Mouse (Mus musculus) liver, adult 2 months (tissue): ENCODE results near the gene Parvb. TPM values are rescaled to one million over a fixed set of nuclear protein-coding genes. Genes with fewer than 3 reads are reported as not detected.

Experiments
- DNase-seq: peaks from one replicate; pipeline ENCODE4 v3.0.0-alpha.2; 2011; ENCODE audit warnings: low read depth, low spot score; ENCODE audit errors: extremely low read depth
- H3K27ac ChIP-seq: fragments of 200-500 bp; replicated peaks from 2 replicates; pipeline ENCODE4 v1.5.1; 2012; ENCODE audit warnings: low read depth, mild to moderate bottlenecking, control low read depth, inconsistent platforms, low read length; ENCODE audit not compliant: insufficient read depth
- H3K27me3 ChIP-seq: fragments of 200-500 bp; 2 replicates; pipeline ENCODE4 v1.6.1; 2012; ENCODE audit warnings: mild to moderate bottlenecking, moderate library complexity, low read length, inconsistent platforms; ENCODE audit not compliant: control insufficient read depth, insufficient read depth
- H3K36me3 ChIP-seq: fragments of 200-500 bp; 2 replicates; pipeline ENCODE4 v1.6.1; 2012; ENCODE audit warnings: low read length, inconsistent platforms; ENCODE audit not compliant: control insufficient read depth, insufficient read depth
- H3K4me1 ChIP-seq: fragments of 200-500 bp; 2 replicates; pipeline ENCODE4 v1.6.1; 2011; ENCODE audit warnings: low read length; ENCODE audit not compliant: control insufficient read depth, insufficient read depth
- H3K4me3 ChIP-seq: fragments of 200-500 bp; 2 replicates; pipeline ENCODE4 v1.5.1; 2011; ENCODE audit warnings: low read depth, mild to moderate bottlenecking, control low read depth, low read length, moderate library complexity; ENCODE audit not compliant: insufficient read depth
- H3K79me2 ChIP-seq: fragments of 200-500 bp; 2 replicates; pipeline ENCODE4 v1.6.1; 2012; ENCODE audit warnings: inconsistent platforms, mild to moderate bottlenecking, low read length, moderate library complexity; ENCODE audit not compliant: control insufficient read depth, insufficient read depth
- H3K9ac ChIP-seq: fragments of 200-500 bp; 2 replicates; pipeline ENCODE4 v1.6.1; 2012; ENCODE audit warnings: low read depth, mild to moderate bottlenecking, control low read depth, inconsistent platforms, low read length
- CTCF ChIP-seq: fragments of 200-500 bp; IDR thresholded peaks from 2 replicates; pipeline ENCODE4 v1.5.1; 2011; ENCODE audit warnings: low read depth, low read length, control low read depth
- POLR2A ChIP-seq: fragments of 200-500 bp; IDR thresholded peaks from 2 replicates; pipeline ENCODE4 v1.6.1; 2011; ENCODE audit warnings: low read length, control low read depth; ENCODE audit not compliant: insufficient read depth; ENCODE audit errors: extremely low read depth
- WGBS: fragments of 180-500 bp; shearing (Covaris S2); methylation state at CpG from one replicate; pipeline ENCODE4 v1.1.7; 2018; 5-methylcytosine and 5-hydroxymethylcytosine counted together
- polyA plus RNA-seq: library from polyadenylated mRNA; depleted of rRNA; stranded (reverse); fragments of >200 nt; gene quantifications from 2 replicates; pipeline ENCODE4 v1.2.3, GENCODE M21; 2012
- total RNA-seq: library from RNA; depleted of rRNA; stranded (reverse); fragments of >200 nt; gene quantifications from 2 replicates; pipeline ENCODE4 v1.2.3, GENCODE M21; 2014

The Parvb gene
- total and polyA plus RNA-seq, 2 experiments: 0.55 to 2.0 TPM

DNA sequence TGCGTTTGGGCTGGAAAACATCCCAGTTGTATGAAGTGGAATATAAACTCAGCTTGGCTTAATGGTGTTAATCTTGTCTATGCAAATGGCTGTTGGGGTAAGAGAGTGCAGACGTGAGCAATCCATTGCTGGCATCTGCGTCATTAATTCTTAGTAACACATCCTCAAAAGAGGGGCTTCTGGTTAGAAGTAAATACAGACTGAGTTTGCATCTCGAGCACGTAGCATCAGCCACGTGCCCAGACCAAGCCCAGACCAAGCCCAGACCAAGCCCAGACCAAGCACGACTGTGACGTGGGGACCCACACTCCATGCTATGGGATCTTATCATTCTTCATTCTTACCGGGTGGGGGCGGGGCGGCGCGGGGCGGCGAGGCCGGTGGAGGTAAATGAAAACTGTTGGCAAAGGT lies 7.2 kb downstream of the Parvb start:
- Histone ChIP-seq H3K4me3 (no peak overlapping the region), H3K9ac (no peak overlapping the region), H3K79me2 (no peaks in the 10 kb centered on the region), H3K4me1 (peaks cover 3% of the 10 kb centered on the region; the same call in 1 of the 2 replicates), H3K27me3 (no peaks in the 10 kb centered on the region), H3K27ac (no peak overlapping the region), H3K36me3 (no peaks in the 10 kb centered on the region)
- DNase-seq: no peak
- WGBS: 34% methylated on average over 16 of the region's 16 CpGs
- TF ChIP-seq POLR2A: no peak
- no peak for TF ChIP-seq CTCF

DNA sequence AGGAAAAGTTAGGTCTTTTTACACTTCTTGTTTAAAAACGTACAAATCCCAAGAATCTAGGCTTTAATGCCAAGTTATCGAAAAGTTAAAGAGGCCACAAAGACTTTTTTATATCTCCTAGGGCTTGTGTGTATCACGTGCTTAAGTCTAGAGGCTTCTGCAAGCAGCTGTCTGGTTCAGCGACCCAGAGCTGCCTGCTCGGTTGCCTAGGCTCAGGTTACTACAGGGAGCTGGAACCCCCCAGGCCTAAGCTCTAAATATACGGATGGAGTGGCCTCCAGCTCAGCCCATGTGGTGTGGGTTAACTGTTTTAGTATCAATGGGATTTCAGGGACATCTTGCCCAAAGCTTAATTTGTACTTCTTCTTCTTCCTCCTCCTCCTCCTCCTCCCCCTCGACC lies 9.7 kb downstream of the Parvb start:
- DNase-seq: no peak
- Histone ChIP-seq H3K4me1 (peaks cover 4% of the 10 kb centered on the region; the same call in 1 of the 2 replicates), H3K9ac (no peak overlapping the region), H3K27me3 (no peaks in the 10 kb centered on the region), H3K36me3 (no peaks in the 10 kb centered on the region), H3K79me2 (0 out of 2 replicates have a peak, but pooled peaks cover under 1% of the 10 kb centered on the region), H3K4me3 (no peak overlapping the region), H3K27ac (no peak overlapping the region)
- no peak for TF ChIP-seq CTCF
- no peak for TF ChIP-seq POLR2A
- WGBS: 73% methylated on average over 7 of the region's 7 CpGs

GRCm38 (mm10) chr15:84245104-84245503 lies 13.3 kb downstream of the Parvb start:
- Histone ChIP-seq H3K36me3 (no peaks in the 10 kb centered on the region), H3K9ac (no peak overlapping the region), H3K4me3 (no peak overlapping the region), H3K79me2 (0 out of 2 replicates have a peak, but pooled peaks cover 2% of the 10 kb centered on the region), H3K27ac (no peak overlapping the region), H3K27me3 (no peaks in the 10 kb centered on the region), H3K4me1 (peaks cover 4% of the 10 kb centered on the region; the same call in 1 of the 2 replicates)
- no peak for DNase-seq
- WGBS: 75% methylated on average over 7 of the region's 7 CpGs
- TF ChIP-seq POLR2A (no peak), CTCF (no peak)

GRCm38 (mm10) chr15:84246195-84246594 lies 14.4 kb downstream of the Parvb start:
- Histone ChIP-seq H3K9ac (no peak overlapping the region), H3K4me3 (no peak overlapping the region), H3K27me3 (no peaks in the 10 kb centered on the region), H3K36me3 (no peaks in the 10 kb centered on the region), H3K4me1 (peaks cover 4% of the 10 kb centered on the region; the same call in 1 of the 2 replicates), H3K27ac (no peak overlapping the region), H3K79me2 (0 out of 2 replicates have a peak, but pooled peaks cover 2% of the 10 kb centered on the region)
- WGBS: 95% methylated on average over 6 of the region's 6 CpGs
- TF ChIP-seq POLR2A (no peak), CTCF (no peak)
- no peak for DNase-seq

DNA sequence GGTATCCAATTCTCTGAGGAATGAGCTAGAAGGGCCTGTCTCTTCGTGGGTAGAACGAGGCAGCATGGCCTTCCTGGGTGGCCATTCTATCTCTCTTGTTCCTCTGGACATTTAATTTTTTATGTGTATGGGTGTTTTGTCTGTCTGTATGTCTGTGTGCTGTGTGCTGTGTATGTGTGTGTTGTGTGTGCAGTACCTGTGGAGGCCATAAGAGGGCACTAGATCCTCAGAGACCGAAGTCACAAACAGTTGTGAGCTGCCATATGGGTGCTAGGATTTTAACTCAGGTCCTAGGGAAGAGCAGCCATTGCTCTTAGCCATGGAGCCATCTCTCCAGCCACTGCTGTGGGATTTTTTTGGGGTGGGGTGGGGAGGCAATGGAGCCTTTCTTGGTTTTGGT lies 15.5 kb downstream of the Parvb start:
- TF ChIP-seq POLR2A: no peak
- no peak for TF ChIP-seq CTCF
- peaks cover 4% of the 10 kb centered on the region; the same call in 1 of the 2 replicates for H3K4me1 ChIP-seq
- no peak overlapping the region for H3K9ac ChIP-seq
- H3K79me2 ChIP-seq: 0 out of 2 replicates have a peak, but pooled peaks cover 2% of the 10 kb centered on the region
- no peak overlapping the region for H3K27ac ChIP-seq
- 93% methylated on average over 3 of the region's 3 CpGs for WGBS
- H3K4me3 ChIP-seq: no peak overlapping the region
- no peak for DNase-seq
- no peaks in the 10 kb centered on the region for H3K36me3 ChIP-seq
- no peaks in the 10 kb centered on the region for H3K27me3 ChIP-seq

DNA sequence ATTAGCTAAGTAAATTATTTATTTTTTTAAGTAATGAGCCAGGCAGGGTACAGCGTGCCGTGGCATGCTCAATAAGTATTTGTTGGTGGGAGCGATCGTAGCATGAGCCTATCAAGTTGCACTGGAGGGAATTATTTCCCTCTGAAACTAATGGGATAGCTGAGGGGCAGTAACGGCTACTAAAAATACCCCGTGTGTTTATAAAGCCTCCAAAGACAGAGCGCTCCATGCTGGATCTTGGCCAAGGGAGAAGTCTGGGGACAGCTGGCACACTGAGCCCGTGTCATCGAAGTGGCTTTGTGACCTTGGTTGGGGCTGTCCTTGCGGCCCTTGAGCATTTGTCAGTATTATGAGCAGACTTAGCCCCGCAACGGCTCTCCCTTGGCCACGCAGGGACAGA lies 19.4 kb downstream of the Parvb start:
- Histone ChIP-seq H3K9ac (no peak overlapping the region), H3K36me3 (no peaks in the 10 kb centered on the region), H3K27me3 (no peaks in the 10 kb centered on the region), H3K27ac (no peak overlapping the region), H3K4me3 (no peak overlapping the region), H3K4me1 (no peaks in the 10 kb centered on the region), H3K79me2 (0 out of 2 replicates have a peak, but pooled peaks cover 2% of the 10 kb centered on the region)
- WGBS: 81% methylated on average over 13 of the region's 13 CpGs
- DNase-seq: no peak
- no peak for TF ChIP-seq POLR2A
- no peak for TF ChIP-seq CTCF
